Mouse (Mus musculus) hematopoietic stem cell, adult 5-6 weeks (primary cell): Measurements from ENCODE around the gene Prim1. TPM values are rescaled to one million over a fixed set of nuclear protein-coding genes. Genes with fewer than 3 reads are reported as not detected.

ENCODE experiments used
- ATAC-seq, 2 experiments: fragments of 125-278 bp in 1 of 2; replicated peaks in 1 of 2; 2 replicates each; pipeline ENCODE4 v1.8.0; 2016 to 2017; ENCODE audit warnings: inconsistent platforms in 2 of 2, mild to moderate bottlenecking in 2 of 2, moderate number of reproducible peaks in 2 of 2, low read depth in 1 of 2, moderate TSS enrichment in 1 of 2; ENCODE audit not compliant: low FRiP score in 2 of 2, poor library complexity in 2 of 2, severe bottlenecking in 2 of 2, insufficient read depth in 1 of 2, low TSS enrichment in 1 of 2
- total RNA-seq: library from RNA; stranded (forward); fragments of 172-1452, 232-1000 nt; gene quantifications from 2 replicates; pipeline ENCODE4 v1.2.3, GENCODE M21; 2017

Prim1 gene
- 108 and 113 TPM in 2 replicates for total RNA-seq

GRCm38 (mm10) chr10:128015068-128015934, at the start of gene Prim1:
Prim1 (plus strand) TSS chr10:128015168.
- ATAC-seq = peak; percentile 90 to 98

GRCm38 (mm10) chr10:127966506-127966905, 48.5 kb upstream of the Prim1 start:
- ATAC-seq = no peak

- no peak for ATAC-seq
These were observed 45.1 kb upstream of the Prim1 start for GRCm38 (mm10) chr10:127969820-127970219.

- no peak for ATAC-seq
These were observed 44.6 kb upstream of the Prim1 start for GRCm38 (mm10) chr10:127970359-127970831.

- ATAC-seq = no peak
These were observed 43.8 kb upstream of the Prim1 start for GRCm38 (mm10) chr10:127971135-127971534.

- no peak for ATAC-seq
These were observed 40.9 kb upstream of the Prim1 start for GRCm38 (mm10) chr10:127974062-127974461.

- no peak for ATAC-seq
These were observed 39.5 kb upstream of the Prim1 start for GRCm38 (mm10) chr10:127975503-127975902.

- no peak for ATAC-seq
These were observed 30.3 kb upstream of the Prim1 start for GRCm38 (mm10) chr10:127984650-127985049.

- ATAC-seq = no peak
These were observed 29.4 kb upstream of the Prim1 start for GRCm38 (mm10) chr10:127985601-127986000.

- ATAC-seq = no peak
These were observed 18.3 kb upstream of the Prim1 start for GRCm38 (mm10) chr10:127996690-127997089.

- no peak for ATAC-seq
These were observed 16.7 kb upstream of the Prim1 start for GRCm38 (mm10) chr10:127998260-127998659.

- ATAC-seq = no peak
These were observed 11.6 kb upstream of the Prim1 start for GRCm38 (mm10) chr10:128003281-128003801.

- ATAC-seq = no peak
These were observed 10.1 kb upstream of the Prim1 start for GRCm38 (mm10) chr10:128004918-128005317.

GRCm38 (mm10) chr10:128005479-128005878, 9.5 kb upstream of the Prim1 start:
- no peak for ATAC-seq

- no peak for ATAC-seq
These were observed 7.5 kb upstream of the Prim1 start, which contains the start of gene Hsd17b6 for GRCm38 (mm10) chr10:128007446-128007845. Hsd17b6 (minus strand) TSS chr10:128007611.

- ATAC-seq = peak; percentile 69 to 78
These were observed 6.6 kb upstream of the Prim1 start for GRCm38 (mm10) chr10:128008207-128008889.

- no peak for ATAC-seq
These were observed 5.2 kb upstream of the Prim1 start for GRCm38 (mm10) chr10:128009735-128010134.

- no peak for ATAC-seq
These were observed 7.2 kb downstream of the Prim1 start for GRCm38 (mm10) chr10:128022196-128022595.
